ENCODE assay signal across 20 mouse cellular contexts in genomic region chr15:11882508-11883205, GRCm38 (mm10). TPM values are rescaled to one million over a fixed set of nuclear protein-coding genes. Genes with fewer than 3 reads are reported as not detected.
A peak's percentile ranks its signal among the peaks of the same experiment; 100 is the strongest.
DNase-seq lines count a peak whose midpoint lies in the region; ATAC-seq lines count a peak whose summit lies in the region.
"Had no signal": no experiment of that assay in that cellular context is flagged by ENCODE, and none has a peak within 500 bp of the region (broad histone marks: within the 10 kb centered on the region; RNA-seq: fewer than 3 reads in every experiment).

No protein-coding gene starts in this region.

- H3K27ac ChIP-seq in hindbrain, embryonic 13.5 days = no peak overlapping the region
- H3K27ac ChIP-seq in hindbrain, embryonic 14.5 days = no peak overlapping the region
- H3K27ac ChIP-seq in forebrain, embryonic 15.5 days (replicated peaks) = no peak overlapping the region
- H3K27ac ChIP-seq: embryonic facial prominence, embryonic 12.5 days; limb, embryonic 10.5 days; midbrain, embryonic 12.5 days; stomach, embryonic 15.5 days had no signal

- peaks cover 4% of the 10 kb centered on the region; the same call in 1 of the 2 replicates for H3K9me3 ChIP-seq in hindbrain, embryonic 13.5 days
- no peaks in the 10 kb centered on the region for H3K9me3 ChIP-seq in hindbrain, embryonic 14.5 days (ENCODE audit: control insufficient read depth, low read length)
- H3K9me3 ChIP-seq in forebrain, embryonic 15.5 days = no peaks in the 10 kb centered on the region
- H3K9me3 ChIP-seq: embryonic facial prominence, embryonic 12.5 days; limb, embryonic 10.5 days; stomach, embryonic 15.5 days had no signal

- 59% methylated on average over 10 of the region's 10 CpGs for WGBS in hindbrain, embryonic 13.5 days
- 54% methylated on average over 10 of the region's 10 CpGs for WGBS in hindbrain, embryonic 14.5 days
- WGBS in forebrain, embryonic 15.5 days = 61% methylated on average over 10 of the region's 10 CpGs

- ATAC-seq in frontal cortex, adult (ENCODE audit: low TSS enrichment) = peak; percentile 95
- ATAC-seq in hindbrain, embryonic 13.5 days (ENCODE audit: low FRiP score) = no peak
- ATAC-seq in hindbrain, embryonic 14.5 days (ENCODE audit: low FRiP score) = no peak
- no peak for ATAC-seq in forebrain, embryonic 15.5 days (replicated peaks)
- ATAC-seq: inflammation-experienced regulatory T-cells, adult 6 months had no signal

- no peak overlapping the region for H3K9ac ChIP-seq in hindbrain, embryonic 13.5 days
- no peak overlapping the region for H3K9ac ChIP-seq in hindbrain, embryonic 14.5 days
- no peak overlapping the region for H3K9ac ChIP-seq in forebrain, embryonic 15.5 days (replicated peaks)
- H3K9ac ChIP-seq: embryonic facial prominence, embryonic 12.5 days; lung, embryonic 14.5 days; midbrain, embryonic 12.5 days; stomach, embryonic 15.5 days had no signal

- peak overlapping the region; percentile 8; the same call in 1 of the 2 replicates for H3K4me2 ChIP-seq in hindbrain, embryonic 13.5 days
- H3K4me2 ChIP-seq in hindbrain, embryonic 14.5 days (replicated peaks) = no peak overlapping the region
- H3K4me2 ChIP-seq in forebrain, embryonic 15.5 days (replicated peaks) = no peak overlapping the region
- H3K4me2 ChIP-seq: embryonic facial prominence, embryonic 12.5 days; liver, embryonic 11.5 days; lung, embryonic 14.5 days; midbrain, embryonic 12.5 days; stomach, embryonic 15.5 days had no signal

- no peaks in the 10 kb centered on the region for H3K36me3 ChIP-seq in hindbrain, embryonic 13.5 days
- no peaks in the 10 kb centered on the region for H3K36me3 ChIP-seq in hindbrain, embryonic 14.5 days (replicated peaks; ENCODE audit: control insufficient read depth, insufficient read depth)
- no peaks in the 10 kb centered on the region for H3K36me3 ChIP-seq in forebrain, embryonic 15.5 days
- H3K36me3 ChIP-seq: embryonic facial prominence, embryonic 12.5 days; limb, embryonic 10.5 days; midbrain, embryonic 12.5 days; stomach, embryonic 15.5 days had no signal

- H3K4me1 ChIP-seq in hindbrain, embryonic 13.5 days (replicated peaks) = no peaks in the 10 kb centered on the region
- H3K4me1 ChIP-seq in hindbrain, embryonic 14.5 days (replicated peaks; ENCODE audit: control insufficient read depth, insufficient read depth, low read length) = no peaks in the 10 kb centered on the region
- no peaks in the 10 kb centered on the region for H3K4me1 ChIP-seq in forebrain, embryonic 15.5 days
- H3K4me1 ChIP-seq: embryonic facial prominence, embryonic 12.5 days; limb, embryonic 10.5 days; midbrain, embryonic 12.5 days; stomach, embryonic 15.5 days had no signal

- intact Hi-C loops in left cerebral cortex, postnatal 4 days (cut with DNase I) = no loop called here

- H3K4me3 ChIP-seq in hindbrain, embryonic 13.5 days = no peak overlapping the region
- no peak overlapping the region for H3K4me3 ChIP-seq in hindbrain, embryonic 14.5 days (replicated peaks; ENCODE audit: low read length)
- H3K4me3 ChIP-seq in forebrain, embryonic 15.5 days = no peak overlapping the region
- H3K4me3 ChIP-seq: embryonic facial prominence, embryonic 12.5 days; limb, embryonic 10.5 days; midbrain, embryonic 12.5 days; stomach, embryonic 15.5 days had no signal

- H3K27me3 ChIP-seq in hindbrain, embryonic 13.5 days = no peaks in the 10 kb centered on the region
- no peaks in the 10 kb centered on the region for H3K27me3 ChIP-seq in hindbrain, embryonic 14.5 days (ENCODE audit: control insufficient read depth, insufficient read depth, low read length)
- H3K27me3 ChIP-seq in forebrain, embryonic 15.5 days = no peaks in the 10 kb centered on the region
- H3K27me3 ChIP-seq: embryonic facial prominence, embryonic 12.5 days; midbrain, embryonic 12.5 days; stomach, embryonic 15.5 days had no signal

- DNase-seq in frontal cortex, postnatal 25 days (ENCODE audit: low spot score in 2 of 2) = no peak
- DNase-seq in hindbrain, embryonic 14.5 days (ENCODE audit: low spot score) = no peak
- peak; percentile 34 to 57 for DNase-seq in left cerebral cortex, adult 18-20 months (ENCODE audit: low spot score in 2 of 2)
- no peak for DNase-seq in left cerebral cortex, postnatal 4 days
- peak; percentile 22 for DNase-seq in ES-CJ7 (ENCODE audit: low read depth, low spot score)
- DNase-seq: adrenal gland, postnatal 14 days; cerebellum, adult 2 months; gastrocnemius, postnatal 36 days; kidney, postnatal 10 days; lung, embryonic 14.5 days; thymus, adult 2 months had no signal

RNA-seq across cellular contexts. Expression of gene Npr3, which starts 24.4 kb away (rescaled TPM):
- 1.8 and 2.7 TPM in 2 replicates for polyA plus RNA-seq in hindbrain, embryonic 13.5 days (2015; fragmentation: Nextera tagmentation; extraction: Ambion mirVana)
- polyA plus RNA-seq in hindbrain, embryonic 14.5 days (2014; fragmentation: Nextera tagmentation; extraction: Ambion mirVana) = 1.5 and 1.8 TPM in 2 replicates
- 10 to 100 TPM; 11.4 to 13.1 TPM for total RNA-seq in left cerebral cortex, adult 18-20 months (2021)
- total RNA-seq in left cerebral cortex, postnatal 4 days (2021) = 10 to 100 TPM; 12.4 to 13.1 TPM
- 0.88 and 1.3 TPM in 2 replicates for polyA plus RNA-seq in forebrain, embryonic 15.5 days (2015; fragmentation: Nextera tagmentation; extraction: Ambion mirVana)
- polyA plus RNA-seq: inflammation-experienced regulatory T-cells, adult 6 months had no signal

Comparison
In these comparisons a context has a peak if more than half of its experiments do, and no peak if none do; other contexts are left out.
1. DNase-seq: peak in left cerebral cortex, adult 18-20 months (2 of 2) and ES-CJ7 (single experiment); none in frontal cortex, postnatal 25 days (0 of 2), hindbrain, embryonic 14.5 days (single experiment) and left cerebral cortex, postnatal 4 days (single experiment).